Mouse (Mus musculus): ENCODE measurements around the gene Gm39566. TPM values are rescaled to one million over a fixed set of nuclear protein-coding genes. Genes with fewer than 3 reads are reported as not detected.

Gm39566 gene
- total and polyA plus RNA-seq, 3 experiments: 0.04 TPM; not detected in 2

DNA sequence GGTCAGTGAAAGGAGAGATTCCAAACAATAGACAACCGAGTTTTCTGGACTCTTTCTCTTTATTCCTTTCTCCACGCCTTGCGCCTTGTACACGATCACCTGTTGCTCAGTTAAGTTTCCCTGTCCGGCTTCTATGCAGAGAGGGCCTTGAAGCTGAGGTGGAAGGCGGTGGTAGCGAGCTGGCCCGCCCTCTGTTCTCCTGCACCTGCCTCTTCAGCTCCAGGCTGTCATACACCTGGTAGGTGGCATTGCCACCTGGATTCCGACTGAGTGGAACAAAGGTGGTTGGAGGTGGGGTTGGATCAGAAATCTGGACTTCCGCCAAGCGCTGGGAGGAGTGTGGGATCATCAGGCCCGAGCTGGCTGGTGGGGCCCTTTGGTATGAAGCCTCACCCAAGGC is 1.4 kb upstream of the Gm39566 start:
- H3K4me1 ChIP-seq (ENCODE audit: control insufficient read depth in 1 of 2, insufficient read depth in 2 of 2, low read length in 2 of 2): no peaks in the 10 kb centered on the region
- no peaks in the 10 kb centered on the region for H3K79me2 ChIP-seq (ENCODE audit: control insufficient read depth, insufficient read depth, low read length, poor library complexity)
- no peak overlapping the region for H3K4me3 ChIP-seq (ENCODE audit: control insufficient read depth in 1 of 2, insufficient read depth in 1 of 2, low read depth in 2 of 2, low read length in 2 of 2)
- TF ChIP-seq USF2 (IDR thresholded peaks at IDR 0.05; ENCODE audit: borderline replicate concordance in 1 of 2, insufficient read depth in 1 of 2, low read depth in 1 of 2, low read length in 2 of 2): no peak
- no peak for TF ChIP-seq MXI1 (IDR thresholded peaks at IDR 0.05; ENCODE audit: low read depth, low read length)
- no peak for TF ChIP-seq CTCF (IDR thresholded peaks at IDR 0.05 in 2 of 3, conservative IDR thresholded peaks at IDR 0.05 in 1 of 3; ENCODE audit: control insufficient read depth in 1 of 3, insufficient read depth in 1 of 3, low read depth in 2 of 3, low read length in 3 of 3, poor library complexity in 1 of 3, severe bottlenecking in 1 of 3)
- TF ChIP-seq USF1 (IDR thresholded peaks at IDR 0.05; ENCODE audit: low read depth, low read length): no peak
- TF ChIP-seq ZC3H11A (IDR thresholded peaks at IDR 0.05; ENCODE audit: low read depth, low read length): no peak
- TF ChIP-seq MEF2A (IDR thresholded peaks at IDR 0.05; ENCODE audit: extremely low read depth, insufficient replicate concordance, low read depth, low read length, poor library complexity, severe bottlenecking): no peak
- TF ChIP-seq TAL1 (IDR thresholded peaks at IDR 0.05; ENCODE audit: low read length): no peak
- TF ChIP-seq TCF12 (IDR thresholded peaks at IDR 0.05; ENCODE audit: low read depth, low read length): no peak
- TF ChIP-seq HCFC1 (IDR thresholded peaks at IDR 0.05; ENCODE audit: low read depth, low read length): no peak
- no peak for TF ChIP-seq BHLHE40 (IDR thresholded peaks at IDR 0.05; ENCODE audit: borderline replicate concordance, low read depth, low read length)
- no peak for TF ChIP-seq MAFK (IDR thresholded peaks at IDR 0.05; ENCODE audit: borderline replicate concordance, low read depth, low read length)
- TF ChIP-seq JUND (IDR thresholded peaks at IDR 0.05; ENCODE audit: low read depth, low read length): no peak
- no peak for TF ChIP-seq SMC3 (IDR thresholded peaks at IDR 0.05; ENCODE audit: low read depth, low read length)
- TF ChIP-seq RCOR1 (IDR thresholded peaks at IDR 0.05; ENCODE audit: low read depth, low read length): no peak
- no peak for TF ChIP-seq KAT2A (conservative IDR thresholded peaks at IDR 0.05; ENCODE audit: low read depth, low read length)
- TF ChIP-seq ZKSCAN1 (IDR thresholded peaks at IDR 0.05; ENCODE audit: low read depth, low read length): no peak
- no peak for TF ChIP-seq E2F4 (IDR thresholded peaks at IDR 0.05; ENCODE audit: borderline replicate concordance, low read depth, low read length)
- no peaks in the 10 kb centered on the region for H3K36me3 ChIP-seq (ENCODE audit: control insufficient read depth in 1 of 2, insufficient read depth in 2 of 2, low read length in 2 of 2)
- no peak overlapping the region for H3K9ac ChIP-seq (ENCODE audit: control insufficient read depth, low read depth, low read length, poor library complexity, severe bottlenecking)
- no peak for DNase-seq (ENCODE audit: low read depth, low spot score)
- H3K27ac ChIP-seq (ENCODE audit: control insufficient read depth, low read depth, low read length): no peak overlapping the region
- no peaks in the 10 kb centered on the region for H3K9me3 ChIP-seq (replicated peaks; ENCODE audit: insufficient read depth, low read length)
- H3K27me3 ChIP-seq (ENCODE audit: control insufficient read depth in 1 of 2, insufficient read depth in 2 of 2, low read length in 2 of 2): peaks cover 0 to 2% of the 10 kb centered on the region in 2 experiments; a peak in 1 of 4 replicates

DNA sequence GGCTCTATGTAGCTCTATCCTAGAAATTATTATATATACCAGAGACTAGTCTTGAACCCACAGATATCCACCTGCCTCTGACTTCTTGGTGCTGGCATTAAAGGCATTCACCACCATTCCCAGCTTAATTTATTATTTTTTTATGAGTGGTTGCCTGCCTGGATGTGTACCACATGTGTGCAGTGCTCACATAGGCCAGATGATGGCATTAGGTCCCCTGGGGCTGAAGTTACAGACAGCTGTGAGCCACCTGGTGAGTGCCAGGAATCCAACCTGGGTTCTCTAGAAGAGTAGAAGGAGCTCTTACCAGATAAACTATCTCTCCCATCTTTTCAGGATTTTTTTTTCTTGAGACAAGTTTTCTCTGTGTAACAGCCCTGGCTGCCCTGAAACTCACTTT is 4.8 kb downstream of the Gm39566 start:
- no peaks in the 10 kb centered on the region for H3K4me1 ChIP-seq (ENCODE audit: control insufficient read depth in 1 of 2, insufficient read depth in 2 of 2, low read length in 2 of 2)
- no peak overlapping the region for H3K27ac ChIP-seq (ENCODE audit: control insufficient read depth, low read depth, low read length)
- H3K9me3 ChIP-seq (replicated peaks; ENCODE audit: insufficient read depth, low read length): no peaks in the 10 kb centered on the region
- DNase-seq (ENCODE audit: low read depth, low spot score): no peak
- H3K27me3 ChIP-seq (ENCODE audit: control insufficient read depth in 1 of 2, insufficient read depth in 2 of 2, low read length in 2 of 2): peaks cover 2 to 3% of the 10 kb centered on the region in 2 experiments
- H3K36me3 ChIP-seq (ENCODE audit: control insufficient read depth in 1 of 2, insufficient read depth in 2 of 2, low read length in 2 of 2): no peaks in the 10 kb centered on the region
- no peak overlapping the region for H3K9ac ChIP-seq (ENCODE audit: control insufficient read depth, low read depth, low read length, poor library complexity, severe bottlenecking)
- no peaks in the 10 kb centered on the region for H3K79me2 ChIP-seq (ENCODE audit: control insufficient read depth, insufficient read depth, low read length, poor library complexity)
- no peak overlapping the region for H3K4me3 ChIP-seq (ENCODE audit: control insufficient read depth in 1 of 2, insufficient read depth in 1 of 2, low read depth in 2 of 2, low read length in 2 of 2)
- TF ChIP-seq ZC3H11A (IDR thresholded peaks at IDR 0.05; ENCODE audit: low read depth, low read length): peak; percentile 15; the same call in 1 of the 2 replicates
- no peak for TF ChIP-seq USF2 (IDR thresholded peaks at IDR 0.05; ENCODE audit: borderline replicate concordance in 1 of 2, insufficient read depth in 1 of 2, low read depth in 1 of 2, low read length in 2 of 2)
- no peak for TF ChIP-seq SIN3A (IDR thresholded peaks at IDR 0.05; ENCODE audit: low read length)
- no peak for TF ChIP-seq ZNF384 (IDR thresholded peaks at IDR 0.05; ENCODE audit: low read depth, low read length)
- TF ChIP-seq MEF2A (IDR thresholded peaks at IDR 0.05; ENCODE audit: extremely low read depth, insufficient replicate concordance, low read depth, low read length, poor library complexity, severe bottlenecking): no peak
- peak in 2 of 3 experiments; percentile 35 to 52; a peak in 4 of 6 replicates for TF ChIP-seq CTCF (IDR thresholded peaks at IDR 0.05 in 2 of 3, conservative IDR thresholded peaks at IDR 0.05 in 1 of 3; ENCODE audit: control insufficient read depth in 1 of 3, insufficient read depth in 1 of 3, low read depth in 2 of 3, low read length in 3 of 3, poor library complexity in 1 of 3, severe bottlenecking in 1 of 3)
- TF ChIP-seq POLR2A (IDR thresholded peaks at IDR 0.05; ENCODE audit: control insufficient read depth in 1 of 2, insufficient read depth in 1 of 2, low read depth in 1 of 2, low read length in 2 of 2, poor library complexity in 1 of 2): no peak
- TF ChIP-seq MXI1 (IDR thresholded peaks at IDR 0.05; ENCODE audit: low read depth, low read length): no peak
- no peak for TF ChIP-seq TCF12 (IDR thresholded peaks at IDR 0.05; ENCODE audit: low read depth, low read length)
- TF ChIP-seq RAD21 (IDR thresholded peaks at IDR 0.05; ENCODE audit: low read depth, low read length): peak; percentile 45
- TF ChIP-seq EP300 (IDR thresholded peaks at IDR 0.05; ENCODE audit: low read depth in 1 of 2, low read length in 2 of 2): no peak
- TF ChIP-seq TBP (IDR thresholded peaks at IDR 0.05; ENCODE audit: low read depth, low read length): no peak
- peak; percentile 59 for TF ChIP-seq SMC3 (IDR thresholded peaks at IDR 0.05; ENCODE audit: low read depth, low read length)
- no peak for TF ChIP-seq MAFK (IDR thresholded peaks at IDR 0.05; ENCODE audit: borderline replicate concordance, low read depth, low read length)

Data from MEL (cell line).